Mouse (Mus musculus): ENCODE measurements around the gene Ncoa3. TPM values are rescaled to one million over a fixed set of nuclear protein-coding genes. Genes with fewer than 3 reads are reported as not detected.
"Not testable (repeated sequence)": the region's sequence is repeated elsewhere in the genome, so short reads cannot be mapped to it uniquely, and the experiment has no call there.

The Ncoa3 gene
- polyA plus RNA-seq (2014; fragmentation: Nextera tagmentation; extraction: Ambion mirVana), result 18.1 and 23.2 TPM in 2 replicates

DNA sequence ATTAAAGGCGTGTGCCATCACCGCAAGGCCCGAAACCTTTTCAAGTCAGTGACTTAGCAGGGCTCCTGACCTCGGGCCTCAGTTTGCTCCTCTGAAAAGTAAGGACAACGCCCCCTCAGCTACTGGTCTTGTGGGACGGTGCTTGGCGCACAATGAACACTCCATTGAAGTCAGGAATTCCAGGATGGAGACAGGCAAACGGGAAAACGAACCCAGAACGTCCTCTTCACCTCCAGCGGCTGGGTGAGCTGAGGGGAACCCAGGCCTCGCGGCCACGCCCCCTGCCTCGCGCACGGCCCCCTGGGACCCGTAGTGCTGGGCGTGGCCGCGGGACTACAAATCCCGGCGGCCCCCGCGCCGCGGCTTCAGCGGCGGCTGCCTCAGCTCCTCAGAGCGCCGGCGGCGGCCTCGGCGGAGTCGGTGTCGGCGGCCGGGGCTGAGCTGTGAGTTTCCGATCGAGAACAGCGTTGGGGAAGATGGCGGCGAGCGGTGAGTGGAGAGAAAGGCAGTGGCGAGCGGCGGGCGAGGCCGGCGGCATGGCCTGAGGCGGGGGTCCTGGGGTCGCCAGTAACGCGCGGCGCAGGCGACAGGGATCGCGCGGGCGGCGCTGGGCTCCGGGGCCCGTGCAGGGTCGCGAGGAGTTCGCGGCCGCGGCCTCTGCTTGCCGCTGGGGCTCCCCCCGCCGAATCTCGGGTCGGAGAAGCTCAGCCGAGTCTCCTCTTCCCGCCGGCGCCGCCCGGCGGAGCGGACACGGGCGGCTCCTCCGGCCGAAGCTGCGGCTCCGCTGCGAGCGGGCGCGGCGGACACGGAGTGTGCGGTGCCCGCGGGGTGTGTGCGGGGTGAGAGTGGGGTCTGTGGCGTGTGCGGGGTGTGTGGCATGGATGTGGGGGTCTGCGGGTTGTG is at the start of gene Ncoa3:
Gene Ncoa3, plus strand, starts transcription at position 367 of the 903 bp plus-strand sequence.
- Histone ChIP-seq H3K9ac (ENCODE audit: low read depth, low read length) (peak within 1 kb of the TSS; percentile 97), H3K27ac (ENCODE audit: low read depth, low read length) (peak within 1 kb of the TSS; percentile 85), H3K4me2 (replicated peaks; ENCODE audit: low read depth, low read length) (peak within 1 kb of the TSS; percentile 83), H3K4me3 (ENCODE audit: low read length) (peak within 1 kb of the TSS; percentile 95), H3K36me3 (ENCODE audit: control insufficient read depth, insufficient read depth, low read length) (no peaks in the 10 kb centered on the region), H3K4me1 (ENCODE audit: control insufficient read depth, insufficient read depth, low read length) (peaks cover 6% of the 10 kb centered on the region), H3K27me3 (ENCODE audit: control insufficient read depth, insufficient read depth, low read length) (no peaks in the 10 kb centered on the region), H3K9me3 (ENCODE audit: control insufficient read depth, low read length) (no peaks in the 10 kb centered on the region)
- WGBS, result 2% methylated on average over 92 of the region's 103 CpGs
- peak; percentile 97 for ATAC-seq (ENCODE audit: low FRiP score, low TSS enrichment)

GRCm38 (mm10) chr2:165943113-165943512 is 49.3 kb upstream of the Ncoa3 start:
- no peak overlapping the region for H3K4me2 ChIP-seq (replicated peaks; ENCODE audit: low read depth, low read length)
- no peaks in the 10 kb centered on the region for H3K4me1 ChIP-seq (ENCODE audit: control insufficient read depth, insufficient read depth, low read length)
- H3K27me3 ChIP-seq (ENCODE audit: control insufficient read depth, insufficient read depth, low read length), result no peaks in the 10 kb centered on the region
- no peaks in the 10 kb centered on the region for H3K36me3 ChIP-seq (ENCODE audit: control insufficient read depth, insufficient read depth, low read length)
- H3K9ac ChIP-seq (ENCODE audit: low read depth, low read length), result no peak overlapping the region
- H3K27ac ChIP-seq (ENCODE audit: low read depth, low read length), result no peak overlapping the region
- no peaks in the 10 kb centered on the region for H3K9me3 ChIP-seq (ENCODE audit: control insufficient read depth, low read length)
- H3K4me3 ChIP-seq (ENCODE audit: low read length), result no peak overlapping the region
- ATAC-seq (ENCODE audit: low FRiP score, low TSS enrichment), result no peak
- 98% methylated on average over 2 of the region's 2 CpGs for WGBS

- Histone ChIP-seq H3K36me3 (ENCODE audit: control insufficient read depth, insufficient read depth, low read length) (no peaks in the 10 kb centered on the region), H3K9me3 (ENCODE audit: control insufficient read depth, low read length) (no peaks in the 10 kb centered on the region), H3K4me1 (ENCODE audit: control insufficient read depth, insufficient read depth, low read length) (no peaks in the 10 kb centered on the region), H3K27me3 (ENCODE audit: control insufficient read depth, insufficient read depth, low read length) (no peaks in the 10 kb centered on the region), H3K9ac (ENCODE audit: low read depth, low read length) (no peak overlapping the region), H3K4me3 (ENCODE audit: low read length) (no peak overlapping the region), H3K27ac (ENCODE audit: low read depth, low read length) (no peak overlapping the region), H3K4me2 (replicated peaks; ENCODE audit: low read depth, low read length) (no peak overlapping the region)
- ATAC-seq (ENCODE audit: low FRiP score, low TSS enrichment), result no peak
- WGBS, result 76% methylated on average over 11 of the region's 11 CpGs
Observed at GRCm38 (mm10) chr2:165944576-165945351, 47.7 kb upstream of the Ncoa3 start.

- Histone ChIP-seq H3K36me3 (ENCODE audit: control insufficient read depth, insufficient read depth, low read length) (no peaks in the 10 kb centered on the region), H3K9me3 (ENCODE audit: control insufficient read depth, low read length) (no peaks in the 10 kb centered on the region), H3K27me3 (ENCODE audit: control insufficient read depth, insufficient read depth, low read length) (no peaks in the 10 kb centered on the region), H3K4me2 (replicated peaks; ENCODE audit: low read depth, low read length) (no peak overlapping the region), H3K4me1 (ENCODE audit: control insufficient read depth, insufficient read depth, low read length) (no peaks in the 10 kb centered on the region), H3K4me3 (ENCODE audit: low read length) (no peak overlapping the region), H3K27ac (ENCODE audit: low read depth, low read length) (no peak overlapping the region), H3K9ac (ENCODE audit: low read depth, low read length) (no peak overlapping the region)
- WGBS, result 89% methylated on average over 1 of the region's 1 CpGs
- no peak for ATAC-seq (ENCODE audit: low FRiP score, low TSS enrichment)
Observed at GRCm38 (mm10) chr2:165946046-165946564, 46.3 kb upstream of the Ncoa3 start.

DNA sequence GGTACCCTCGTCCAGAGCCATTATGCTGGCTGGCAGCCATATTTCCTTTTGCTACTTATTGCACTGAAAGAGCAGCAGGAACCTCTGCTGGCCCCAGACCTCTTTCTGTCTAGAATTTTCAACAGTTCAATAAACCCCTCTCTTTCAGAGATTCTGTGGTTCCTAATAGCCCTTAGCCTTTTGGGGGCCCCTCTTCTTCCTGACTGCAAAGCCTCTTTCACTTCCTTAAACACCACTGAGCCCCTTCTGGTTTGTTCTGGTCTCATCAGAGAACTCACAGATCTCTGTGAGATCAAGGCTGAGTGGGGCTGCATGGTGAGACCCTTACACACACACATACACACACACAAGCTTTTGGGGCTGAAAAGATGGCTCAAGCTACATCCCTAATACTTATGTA is 44.4 kb upstream of the Ncoa3 start:
- Histone ChIP-seq H3K4me1 (ENCODE audit: control insufficient read depth, insufficient read depth, low read length) (no peaks in the 10 kb centered on the region), H3K36me3 (ENCODE audit: control insufficient read depth, insufficient read depth, low read length) (no peaks in the 10 kb centered on the region), H3K27me3 (ENCODE audit: control insufficient read depth, insufficient read depth, low read length) (no peaks in the 10 kb centered on the region), H3K4me2 (replicated peaks; ENCODE audit: low read depth, low read length) (no peak overlapping the region), H3K9me3 (ENCODE audit: control insufficient read depth, low read length) (no peaks in the 10 kb centered on the region), H3K9ac (ENCODE audit: low read depth, low read length) (no peak overlapping the region), H3K27ac (ENCODE audit: low read depth, low read length) (no peak overlapping the region), H3K4me3 (ENCODE audit: low read length) (no peak overlapping the region)
- no peak for ATAC-seq (ENCODE audit: low FRiP score, low TSS enrichment)
- 71% methylated on average over 1 of the region's 1 CpGs for WGBS

DNA sequence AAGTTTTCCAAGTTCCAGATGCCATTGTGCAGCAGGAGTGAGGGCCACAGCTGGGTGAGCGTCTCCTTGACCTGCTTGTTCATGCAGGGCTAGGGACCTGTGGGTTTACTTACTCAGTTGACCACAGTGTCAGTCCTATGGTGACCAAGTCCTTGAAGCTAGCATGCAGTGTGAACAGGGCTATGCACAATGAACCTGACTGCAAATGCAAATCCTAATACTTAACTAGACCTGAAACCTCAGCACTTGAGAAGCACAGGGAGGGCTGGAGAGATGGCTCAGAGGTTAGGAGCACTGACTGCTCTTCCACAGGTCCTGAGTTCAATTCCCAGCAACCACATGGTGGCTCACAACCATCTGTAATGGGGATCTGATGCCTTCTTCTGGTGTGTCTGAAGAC is 43.7 kb upstream of the Ncoa3 start:
- H3K4me2 ChIP-seq (replicated peaks; ENCODE audit: low read depth, low read length); H3K4me1 ChIP-seq (ENCODE audit: control insufficient read depth, insufficient read depth, low read length); H3K4me3 ChIP-seq (ENCODE audit: low read length); H3K36me3 ChIP-seq (ENCODE audit: control insufficient read depth, insufficient read depth, low read length); H3K9ac ChIP-seq (ENCODE audit: low read depth, low read length); H3K27me3 ChIP-seq (ENCODE audit: control insufficient read depth, insufficient read depth, low read length); H3K9me3 ChIP-seq (ENCODE audit: control insufficient read depth, low read length); H3K27ac ChIP-seq (ENCODE audit: low read depth, low read length); ATAC-seq (ENCODE audit: low FRiP score, low TSS enrichment): not testable (repeated sequence)
- 63% methylated on average over 1 of the region's 1 CpGs for WGBS

DNA sequence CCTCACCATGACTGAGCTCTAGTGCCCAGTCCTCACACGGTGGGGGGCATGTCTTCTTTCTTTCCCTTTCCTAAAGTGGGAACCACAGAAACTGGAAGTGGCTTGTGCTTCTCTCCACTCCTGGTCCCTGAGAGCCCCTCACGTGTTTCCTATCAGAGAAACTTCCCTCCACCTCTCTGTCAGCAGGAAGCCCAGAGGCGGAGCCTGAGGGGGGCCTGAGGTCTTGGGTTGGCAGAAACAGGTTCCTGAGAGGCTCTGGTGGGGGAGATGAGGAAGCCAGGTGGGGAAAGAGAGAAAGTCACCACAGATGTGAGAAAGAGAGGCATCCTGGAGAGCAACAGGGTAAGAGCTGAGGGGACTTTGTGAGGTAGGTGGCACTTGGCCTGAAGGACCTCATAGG is 42.7 kb upstream of the Ncoa3 start:
- 42% methylated on average over 3 of the region's 3 CpGs for WGBS
- no peak overlapping the region for H3K27ac ChIP-seq (ENCODE audit: low read depth, low read length)
- H3K36me3 ChIP-seq (ENCODE audit: control insufficient read depth, insufficient read depth, low read length), result no peaks in the 10 kb centered on the region
- H3K27me3 ChIP-seq (ENCODE audit: control insufficient read depth, insufficient read depth, low read length), result no peaks in the 10 kb centered on the region
- H3K4me1 ChIP-seq (ENCODE audit: control insufficient read depth, insufficient read depth, low read length), result peaks cover 4% of the 10 kb centered on the region; the same call in 1 of the 2 replicates
- ATAC-seq (ENCODE audit: low FRiP score, low TSS enrichment), result no peak
- H3K4me3 ChIP-seq (ENCODE audit: low read length), result no peak overlapping the region
- no peak overlapping the region for H3K4me2 ChIP-seq (replicated peaks; ENCODE audit: low read depth, low read length)
- no peaks in the 10 kb centered on the region for H3K9me3 ChIP-seq (ENCODE audit: control insufficient read depth, low read length)
- no peak overlapping the region for H3K9ac ChIP-seq (ENCODE audit: low read depth, low read length)

DNA sequence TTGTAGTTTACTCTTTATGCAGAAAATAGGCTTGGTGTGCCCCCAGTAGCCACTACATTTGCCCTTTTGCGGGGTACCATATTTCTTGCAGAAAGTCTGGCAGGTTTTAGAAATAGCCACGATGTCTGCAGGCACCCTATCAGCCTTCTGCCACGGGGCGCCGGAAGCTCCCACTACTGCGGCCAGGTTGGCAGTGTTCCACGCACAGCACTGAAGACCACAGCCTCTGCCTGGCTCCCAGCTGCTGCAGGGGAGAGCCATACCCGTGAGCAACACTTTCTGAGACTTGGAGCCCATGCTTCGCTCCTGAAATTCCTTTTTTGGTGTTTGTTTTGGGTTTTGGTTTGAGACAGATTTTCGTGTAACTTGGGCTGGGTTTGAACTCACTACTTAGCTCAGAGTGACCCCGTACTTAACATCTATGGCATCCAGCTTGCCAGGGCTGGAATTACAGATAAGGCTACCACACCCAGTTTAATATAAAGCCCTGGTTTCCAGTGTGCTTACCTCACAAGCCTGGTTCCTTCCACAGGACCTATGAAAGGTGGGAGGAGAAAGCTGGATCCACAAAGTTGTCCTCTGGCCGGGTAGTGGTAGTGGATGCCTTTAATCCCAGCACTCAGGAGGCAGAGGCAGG is 40.9 kb upstream of the Ncoa3 start:
- ATAC-seq (ENCODE audit: low FRiP score, low TSS enrichment), result no peak
- H3K9ac ChIP-seq (ENCODE audit: low read depth, low read length), result no peak overlapping the region
- H3K36me3 ChIP-seq (ENCODE audit: control insufficient read depth, insufficient read depth, low read length), result no peaks in the 10 kb centered on the region
- no peak overlapping the region for H3K27ac ChIP-seq (ENCODE audit: low read depth, low read length)
- H3K4me2 ChIP-seq (replicated peaks; ENCODE audit: low read depth, low read length), result no peak overlapping the region
- peaks cover 12% of the 10 kb centered on the region; the same call in 1 of the 2 replicates for H3K4me1 ChIP-seq (ENCODE audit: control insufficient read depth, insufficient read depth, low read length)
- H3K9me3 ChIP-seq (ENCODE audit: control insufficient read depth, low read length), result no peaks in the 10 kb centered on the region
- H3K4me3 ChIP-seq (ENCODE audit: low read length), result no peak overlapping the region
- WGBS, result 80% methylated on average over 12 of the region's 12 CpGs
- H3K27me3 ChIP-seq (ENCODE audit: control insufficient read depth, insufficient read depth, low read length), result no peaks in the 10 kb centered on the region

All from kidney, embryonic 14.5 days (tissue).